Mouse (Mus musculus) naive thymus-derived CD4-positive, alpha-beta T cell, adult 2 months (primary cell): Measurements from ENCODE around the gene Gje1.

Experiments used
- DNase-seq: peaks from one replicate; pipeline ENCODE4 v3.0.0-alpha.2; 2011; ENCODE audit warnings: low read depth

Gje1 gene

GRCm38 (mm10) chr10:14718114-14718513 lies at the start of gene Gje1:
Gje1 (minus strand) TSS chr10:14718214.
- no peak for DNase-seq

GRCm38 (mm10) chr10:14760618-14761017 lies 42.6 kb upstream of the Gje1 start:
- DNase-seq, result no peak

GRCm38 (mm10) chr10:14759665-14760558 lies 41.9 kb upstream of the Gje1 start:
- DNase-seq, result no peak

GRCm38 (mm10) chr10:14734285-14734684 lies 16.3 kb upstream of the Gje1 start:
- peak; percentile 28 for DNase-seq

GRCm38 (mm10) chr10:14725671-14726070 lies 7.7 kb upstream of the Gje1 start:
- DNase-seq, result no peak

GRCm38 (mm10) chr10:14705072-14706066 lies 12.6 kb downstream of the Gje1 start, which contains the start of the genes Vta1 and Nmbr:
Vta1 (minus strand) TSS chr10:14705560.
Nmbr (plus strand) TSS chr10:14705591.
- peak; percentile 96 for DNase-seq

GRCm38 (mm10) chr10:14703830-14704420 lies 14.1 kb downstream of the Gje1 start:
- no peak for DNase-seq

GRCm38 (mm10) chr10:14703239-14703638 lies 14.8 kb downstream of the Gje1 start:
- DNase-seq, result no peak

GRCm38 (mm10) chr10:14690349-14690748 lies 27.7 kb downstream of the Gje1 start:
- DNase-seq, result no peak

- DNase-seq, result no peak
Measured at GRCm38 (mm10) chr10:14688785-14689442, 29.1 kb downstream of the Gje1 start.

- peak; percentile 10 for DNase-seq
Measured at GRCm38 (mm10) chr10:14685663-14686062, 32.4 kb downstream of the Gje1 start.

GRCm38 (mm10) chr10:14666147-14666546 lies 51.9 kb downstream of the Gje1 start:
- no peak for DNase-seq
